8 mouse cellular contexts compared by ENCODE assay signal in genomic region chr6:29177901-29178879, GRCm38 (mm10). TPM values are rescaled to one million over a fixed set of nuclear protein-coding genes. Genes with fewer than 3 reads are reported as not detected.
DNase-seq lines count a peak whose midpoint lies in the region; ATAC-seq and TF ChIP-seq lines count a peak whose summit lies in the region.

No protein-coding gene starts in this region.

- no peak for TF ChIP-seq POLR2A in myocyte (IDR thresholded peaks at IDR 0.05; ENCODE audit: insufficient read length, low read depth)

- no peak overlapping the region for H3K27ac ChIP-seq in layer of hippocampus, adult 2 months
- H3K27ac ChIP-seq in hindbrain, embryonic 14.5 days = peak overlapping the region; percentile 91

- WGBS in hindbrain, embryonic 14.5 days = 8% methylated on average over 16 of the region's 17 CpGs

- no peaks in the 10 kb centered on the region for H3K79me2 ChIP-seq in myocyte (ENCODE audit: control insufficient read depth, insufficient read depth)

- no peak overlapping the region for H3ac ChIP-seq in myocyte (ENCODE audit: control insufficient read depth, insufficient read length)

- no peak for DNase-seq in layer of hippocampus, adult 2 months (ENCODE audit: low spot score in 2 of 2)
- DNase-seq in layer of hippocampus, adult 18-20 months (ENCODE audit: low spot score in 2 of 2) = no peak
- DNase-seq in embryo, embryonic 10.5 days (ENCODE audit: low spot score) = peak; percentile 40
- DNase-seq in hindbrain, embryonic 14.5 days (ENCODE audit: low spot score) = no peak
- DNase-seq in cerebellum, postnatal 36 days = no peak
- no peak for DNase-seq in spleen, postnatal 36 days (ENCODE audit: low spot score in 2 of 2)
- no peak for DNase-seq in right cerebral cortex, postnatal 14 days

- ATAC-seq in hindbrain, embryonic 14.5 days (ENCODE audit: low FRiP score) = peak; percentile 67

- peak overlapping the region; percentile 90 for H3K9ac ChIP-seq in hindbrain, embryonic 14.5 days

- H3K4me1 ChIP-seq in hindbrain, embryonic 14.5 days (replicated peaks; ENCODE audit: control insufficient read depth, insufficient read depth, low read length) = 0 out of 2 replicates have a peak, but pooled peaks cover 9% of the 10 kb centered on the region

- peak; percentile 45 for TF ChIP-seq CTCF in layer of hippocampus, adult 2 months (conservative IDR thresholded peaks at IDR 0.05)

- 0 out of 2 replicates have a peak, but pooled peaks cover 4% of the 10 kb centered on the region for H3K36me3 ChIP-seq in hindbrain, embryonic 14.5 days (replicated peaks; ENCODE audit: control insufficient read depth, insufficient read depth)
- no peaks in the 10 kb centered on the region for H3K36me3 ChIP-seq in myocyte (ENCODE audit: control insufficient read depth, insufficient read depth)

- H3K4me3 ChIP-seq in layer of hippocampus, adult 2 months = peak overlapping the region; percentile 67
- H3K4me3 ChIP-seq in hindbrain, embryonic 14.5 days (replicated peaks; ENCODE audit: low read length) = peak overlapping the region; percentile 79
- no peak overlapping the region for H3K4me3 ChIP-seq in myocyte

- peak overlapping the region; percentile 85 for H3K4me2 ChIP-seq in hindbrain, embryonic 14.5 days (replicated peaks)
- H3K4me2 ChIP-seq in myocyte (ENCODE audit: low read depth) = peak overlapping the region; percentile 58

- H3K27me3 ChIP-seq in hindbrain, embryonic 14.5 days (ENCODE audit: control insufficient read depth, insufficient read depth, low read length) = peaks cover 18% of the 10 kb centered on the region; the same call in 1 of the 2 replicates
- H3K27me3 ChIP-seq in myocyte (ENCODE audit: control insufficient read depth, insufficient read depth, insufficient read length) = peaks cover 58% of the 10 kb centered on the region

- no peaks in the 10 kb centered on the region for H3K9me3 ChIP-seq in hindbrain, embryonic 14.5 days (ENCODE audit: control insufficient read depth, low read length)

TF ChIP-seq in myocyte, 11 proteins besides CTCF, POLR2A, EP300 and RAD21:
- TF ChIP-seq POLR2AphosphoS2 (IDR thresholded peaks at IDR 0.05; ENCODE audit: insufficient read length, low read depth) = no peak
- no peak for TF ChIP-seq CEBPB (IDR thresholded peaks at IDR 0.05; ENCODE audit: insufficient read depth, poor library complexity, severe bottlenecking)
- no peak for TF ChIP-seq MAX (IDR thresholded peaks at IDR 0.05; ENCODE audit: low read depth)
- TF ChIP-seq TCF3 (IDR thresholded peaks at IDR 0.05; ENCODE audit: insufficient read length, low read depth) = no peak
- TF ChIP-seq SRF (IDR thresholded peaks at IDR 0.05; ENCODE audit: control insufficient read depth, insufficient read length, low read depth) = no peak
- TF ChIP-seq MYOD1 (IDR thresholded peaks at IDR 0.05; ENCODE audit: control insufficient read depth in 1 of 3, insufficient read length in 2 of 3, low read depth in 2 of 3) = no peak
- TF ChIP-seq TCF12 (IDR thresholded peaks at IDR 0.05; ENCODE audit: insufficient read depth, poor library complexity, severe bottlenecking) = no peak
- no peak for TF ChIP-seq USF1 (IDR thresholded peaks at IDR 0.05; ENCODE audit: low read depth)
- no peak for TF ChIP-seq E2F4 (IDR thresholded peaks at IDR 0.05; ENCODE audit: insufficient read depth)
- no peak for TF ChIP-seq REST (IDR thresholded peaks at IDR 0.05; ENCODE audit: insufficient read depth, insufficient read length)
- no peak for TF ChIP-seq MYOG (IDR thresholded peaks at IDR 0.05; ENCODE audit: control insufficient read depth in 1 of 3, insufficient read depth in 1 of 3, insufficient read length in 2 of 3, low read depth in 2 of 3)

RNA-seq across cellular contexts. Expression of gene Prrt4, which starts 1.2 kb away (rescaled TPM):
- total RNA-seq in layer of hippocampus, adult 2 months (2021) = 1 to 10 TPM; 2.6 to 2.7 TPM
- total RNA-seq in layer of hippocampus, adult 18-20 months (2021) = 1 to 10 TPM; 2.4 to 2.6 TPM
- 10.0 and 11.0 TPM in 2 replicates for polyA plus RNA-seq in hindbrain, embryonic 14.5 days (2014; fragmentation: Nextera tagmentation; extraction: Ambion mirVana)
- polyA plus RNA-seq in myocyte (2012; fragmentation: generic; extraction: Trizol) = 0.37 TPM

RNA-seq across cellular contexts. Expression of gene Rbm28, which starts 13.4 kb away (rescaled TPM):
- total RNA-seq in layer of hippocampus, adult 2 months (2021) = 10 to 100 TPM; 43.6 to 51.0 TPM
- 10 to 100 TPM; 43.1 to 43.2 TPM for total RNA-seq in layer of hippocampus, adult 18-20 months (2021)
- 42.7 and 43.0 TPM in 2 replicates for polyA plus RNA-seq in hindbrain, embryonic 14.5 days (2014; fragmentation: Nextera tagmentation; extraction: Ambion mirVana)
- polyA plus RNA-seq in myocyte (2012; fragmentation: generic; extraction: Trizol) = 16.2 TPM

RNA-seq across cellular contexts. Expression of gene Impdh1, which starts 38.0 kb away (rescaled TPM):
- total RNA-seq in layer of hippocampus, adult 2 months (2021) = 10 to 100 TPM; 40.7 to 47.5 TPM
- 10 to 100 TPM; 36.0 to 42.9 TPM for total RNA-seq in layer of hippocampus, adult 18-20 months (2021)
- 60.8 and 65.0 TPM in 2 replicates for polyA plus RNA-seq in hindbrain, embryonic 14.5 days (2014; fragmentation: Nextera tagmentation; extraction: Ambion mirVana)
- 78.6 TPM for polyA plus RNA-seq in myocyte (2012; fragmentation: generic; extraction: Trizol)
